ENCODE assay signal across 24 mouse cellular contexts in the genomic region with DNA sequence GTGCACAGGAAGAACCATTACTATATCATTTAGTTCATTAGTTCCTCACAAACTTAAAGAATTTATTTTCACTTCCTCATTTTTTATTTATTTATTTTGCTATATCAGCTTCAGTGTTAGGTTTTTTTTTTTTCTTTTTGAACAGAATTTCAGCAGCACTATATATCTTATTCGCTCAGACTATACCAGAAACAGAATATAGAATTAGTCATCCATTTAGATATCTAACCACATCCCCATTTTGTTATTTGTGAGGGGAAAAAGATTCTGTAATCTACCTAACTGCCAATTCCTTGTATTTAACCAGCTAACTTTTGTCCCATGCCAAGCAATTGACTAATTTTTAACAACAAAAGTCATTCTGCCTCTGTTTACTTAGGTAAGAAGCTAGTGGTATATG.
"Had no signal": no experiment of that assay in that cellular context is flagged by ENCODE, and none has a peak within 500 bp of the region (broad histone marks: within the 10 kb centered on the region; RNA-seq: fewer than 3 reads in every experiment).

No protein-coding gene starts in this region.

- H3K4me3 ChIP-seq: embryonic facial prominence, embryonic 10.5 days; embryonic facial prominence, embryonic 12.5 days; embryonic facial prominence, embryonic 13.5 days; embryonic facial prominence, embryonic 15.5 days; erythroblast, embryonic 14.5 days; forebrain, embryonic 10.5 days; forebrain, embryonic 12.5 days; forebrain, embryonic 13.5 days; forebrain, embryonic 15.5 days; gastrocnemius, adult 2 months; heart, adult 2 months had no signal

- H3K27me3 ChIP-seq: embryonic facial prominence, embryonic 12.5 days; embryonic facial prominence, embryonic 13.5 days; embryonic facial prominence, embryonic 15.5 days; forebrain, embryonic 12.5 days; forebrain, embryonic 13.5 days; forebrain, embryonic 15.5 days had no signal

- H3K9ac ChIP-seq: embryonic facial prominence, embryonic 12.5 days; embryonic facial prominence, embryonic 13.5 days; embryonic facial prominence, embryonic 15.5 days; forebrain, embryonic 12.5 days; forebrain, embryonic 13.5 days; forebrain, embryonic 15.5 days; forebrain, postnatal 0 days had no signal

- H3K36me3 ChIP-seq: embryonic facial prominence, embryonic 10.5 days; embryonic facial prominence, embryonic 12.5 days; embryonic facial prominence, embryonic 13.5 days; embryonic facial prominence, embryonic 15.5 days; forebrain, embryonic 10.5 days; forebrain, embryonic 12.5 days had no signal

- H3K27ac ChIP-seq: embryonic facial prominence, embryonic 10.5 days; embryonic facial prominence, embryonic 12.5 days; embryonic facial prominence, embryonic 13.5 days; embryonic facial prominence, embryonic 15.5 days; forebrain, embryonic 10.5 days; forebrain, embryonic 12.5 days; forebrain, embryonic 13.5 days; forebrain, embryonic 15.5 days; gastrocnemius, adult 2 months; heart, adult 2 months had no signal

- DNase-seq: cerebellum, adult 9-11 months; cerebellum, postnatal 10 days; cerebellum, postnatal 14 days; cerebellum, postnatal 25 days; cerebellum, postnatal 36 days; embryo, embryonic 11 days; forebrain, postnatal 0 days; gastrocnemius, adult 2 months; gastrocnemius, postnatal 10 days; gastrocnemius, postnatal 14 days; gastrocnemius, postnatal 25 days; gastrocnemius, postnatal 36 days; heart, adult 11 months; heart, adult 18-20 months; heart, adult 2 months had no signal

- H3K9me3 ChIP-seq: embryonic facial prominence, embryonic 12.5 days; embryonic facial prominence, embryonic 13.5 days had no signal

- H3K4me1 ChIP-seq: embryonic facial prominence, embryonic 10.5 days; embryonic facial prominence, embryonic 12.5 days; embryonic facial prominence, embryonic 13.5 days; embryonic facial prominence, embryonic 15.5 days; forebrain, embryonic 10.5 days; forebrain, embryonic 12.5 days; forebrain, embryonic 13.5 days; forebrain, embryonic 15.5 days had no signal
